Mouse (Mus musculus): Measurements from ENCODE around the gene Hist1h2bb.

Gene Hist1h2bb

DNA sequence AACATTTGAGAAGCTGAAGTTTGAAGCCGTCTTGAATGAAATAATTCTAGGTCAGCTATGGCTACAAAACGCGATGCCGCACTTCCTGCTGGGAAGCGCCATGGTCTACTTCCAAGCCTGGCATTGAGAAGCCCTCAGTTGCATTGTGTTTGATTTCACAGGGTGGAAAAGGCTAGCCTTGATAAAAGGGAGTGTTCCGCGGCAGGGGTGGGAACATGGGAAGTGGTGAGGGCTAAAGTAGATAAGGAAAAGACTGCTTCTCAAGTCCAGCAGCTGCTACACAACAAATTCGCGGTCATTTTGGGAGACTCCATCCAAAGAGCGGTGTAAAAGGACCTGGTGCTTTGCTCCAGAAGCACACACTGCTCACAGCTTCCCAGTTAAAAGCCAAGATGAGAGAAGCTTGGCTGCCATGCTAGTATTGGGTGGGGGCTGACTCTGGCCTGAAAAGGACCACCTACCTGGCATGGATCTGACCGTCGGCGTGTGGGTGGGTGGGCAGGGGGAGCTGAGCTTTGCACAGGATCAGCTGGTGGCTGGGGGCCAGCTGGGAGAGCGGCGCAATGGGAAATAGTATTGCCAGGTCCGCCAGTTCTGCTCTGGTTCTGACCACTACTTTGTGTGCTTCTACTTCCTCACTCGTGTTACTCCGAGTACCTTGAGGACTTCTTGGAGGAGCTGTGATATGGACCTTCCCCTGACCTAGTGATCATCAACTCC, 17.9 kb upstream of the Hist1h2bb start:
- DNase-seq (ENCODE audit: low read depth, low spot score), result no peak

DNA sequence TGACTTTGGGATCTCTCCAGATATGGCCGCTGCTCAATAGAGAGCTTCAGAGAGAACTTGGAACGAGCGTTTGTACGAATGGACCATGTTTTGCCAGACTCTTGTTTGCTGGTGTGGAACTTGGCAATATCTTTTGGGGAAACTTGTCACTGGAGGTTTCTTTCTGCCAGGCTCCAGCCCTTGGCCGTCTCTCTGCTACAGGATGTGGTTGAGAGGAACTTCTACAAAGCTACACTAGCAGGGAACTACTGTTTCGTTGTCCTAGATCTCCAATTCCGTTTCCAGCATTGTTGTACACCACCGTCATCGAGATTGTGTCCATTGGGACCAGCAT, 17.4 kb upstream of the Hist1h2bb start:
- no peak for DNase-seq (ENCODE audit: low read depth, low spot score)

DNA sequence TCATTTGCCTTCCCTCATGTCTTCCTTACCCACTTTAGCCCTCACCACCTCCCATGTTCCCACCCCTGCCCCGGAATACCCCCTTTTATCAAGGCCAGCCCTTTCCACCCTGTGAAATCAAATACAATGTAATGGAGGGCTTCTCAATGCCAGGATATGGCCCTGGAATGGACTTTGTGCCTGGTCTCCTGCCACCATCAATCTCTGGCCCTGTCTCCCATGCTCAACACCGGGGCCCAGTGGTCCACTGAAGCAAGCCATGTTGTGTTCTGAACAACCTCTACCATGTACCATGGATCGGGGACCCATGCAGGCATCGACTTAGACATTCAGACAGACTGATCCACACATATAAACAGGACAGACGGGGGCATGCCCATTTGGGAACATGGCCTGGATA, 16.8 kb upstream of the Hist1h2bb start:
- no peak for DNase-seq (ENCODE audit: low read depth, low spot score)

DNA sequence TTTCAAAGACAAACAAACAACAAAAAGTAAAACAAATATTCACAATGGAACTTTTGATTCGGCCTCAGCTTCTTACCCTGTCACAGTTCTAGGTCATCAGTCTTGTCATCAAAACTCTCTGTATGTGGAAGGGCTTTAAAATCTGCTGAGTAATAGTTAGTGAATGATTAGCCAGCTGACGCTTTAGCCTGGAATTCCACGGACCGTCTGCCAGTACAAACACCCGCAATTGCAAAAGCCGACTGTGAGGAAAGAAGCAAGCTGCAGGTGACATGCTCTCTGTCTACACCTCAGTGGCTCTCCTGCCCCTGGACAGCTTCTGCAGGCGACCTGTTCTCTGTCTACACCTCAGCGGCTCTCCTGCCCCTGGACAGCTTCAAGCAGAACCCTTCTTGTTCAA, 16.1 kb upstream of the Hist1h2bb start:
- no peak for DNase-seq (ENCODE audit: low read depth, low spot score)

DNA sequence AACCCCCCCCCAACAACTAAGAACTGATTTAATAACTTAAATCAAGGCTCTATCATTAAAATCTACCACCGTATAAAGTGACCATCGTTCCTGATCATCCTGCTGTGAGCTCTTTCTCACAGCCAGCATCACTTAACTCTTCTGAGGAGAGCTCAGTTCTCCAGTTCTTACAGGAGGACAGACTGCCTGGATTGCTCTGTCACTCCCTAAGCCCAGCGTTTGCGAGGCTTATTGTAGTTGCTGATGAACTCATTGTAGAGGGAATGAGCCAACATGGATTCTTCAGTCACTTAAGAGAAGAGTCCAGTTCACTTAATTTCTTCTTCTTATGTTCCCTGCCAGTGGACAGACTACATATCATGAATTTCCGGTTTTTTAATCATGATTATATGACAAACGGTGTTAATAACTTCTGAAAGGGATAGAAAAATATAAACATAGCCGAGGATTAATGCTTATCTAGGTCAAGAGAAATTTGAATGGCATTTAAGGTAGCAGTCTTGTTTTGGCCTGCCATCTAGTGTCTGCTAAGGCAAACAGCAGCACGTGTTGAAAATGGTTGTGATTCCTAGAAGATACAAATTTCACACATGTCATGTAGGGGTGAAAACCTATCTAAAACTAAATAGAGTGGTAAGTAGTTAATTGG, 14.3 kb upstream of the Hist1h2bb start:
- DNase-seq (ENCODE audit: low read depth, low spot score), result no peak

DNA sequence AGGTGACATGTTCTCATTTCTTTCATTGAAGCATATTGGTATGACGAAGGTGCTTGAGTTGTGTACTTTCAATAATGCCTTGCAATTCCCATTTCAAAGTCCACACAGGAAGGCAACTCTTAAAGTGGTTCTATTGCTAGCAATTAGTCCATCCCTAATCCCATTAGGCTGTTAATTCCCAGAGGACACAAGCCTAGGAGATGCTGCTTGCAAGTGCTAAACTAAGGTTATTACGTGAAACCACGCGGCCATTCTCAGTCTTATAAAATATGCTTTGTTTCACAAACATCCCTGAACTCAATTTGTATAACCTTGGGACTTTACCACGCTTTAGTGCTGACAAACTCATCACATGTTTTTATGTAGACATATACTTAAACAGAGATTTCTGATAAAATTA, 9.4 kb upstream of the Hist1h2bb start:
- DNase-seq (ENCODE audit: low read depth, low spot score), result no peak

DNA sequence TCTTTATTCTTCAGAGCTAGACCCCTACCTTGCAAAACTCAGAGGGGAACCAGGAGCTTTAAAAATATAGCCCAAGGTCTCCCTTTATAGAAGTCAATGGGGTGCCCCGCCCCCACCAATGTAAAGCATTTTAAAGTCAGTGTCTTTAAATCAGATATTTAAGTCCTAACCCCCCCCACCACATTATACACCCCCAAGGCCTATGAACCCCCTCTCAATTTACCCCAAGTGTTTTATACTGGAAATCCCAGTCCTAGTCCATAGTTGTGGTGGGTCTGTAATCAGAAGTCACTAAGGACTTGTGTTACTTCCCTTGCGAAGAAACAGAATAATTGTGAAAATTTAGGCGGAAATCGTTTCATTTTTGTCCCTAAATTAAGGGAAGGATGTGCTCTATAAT, 8.5 kb upstream of the Hist1h2bb start:
- no peak for DNase-seq (ENCODE audit: low read depth, low spot score)

DNA sequence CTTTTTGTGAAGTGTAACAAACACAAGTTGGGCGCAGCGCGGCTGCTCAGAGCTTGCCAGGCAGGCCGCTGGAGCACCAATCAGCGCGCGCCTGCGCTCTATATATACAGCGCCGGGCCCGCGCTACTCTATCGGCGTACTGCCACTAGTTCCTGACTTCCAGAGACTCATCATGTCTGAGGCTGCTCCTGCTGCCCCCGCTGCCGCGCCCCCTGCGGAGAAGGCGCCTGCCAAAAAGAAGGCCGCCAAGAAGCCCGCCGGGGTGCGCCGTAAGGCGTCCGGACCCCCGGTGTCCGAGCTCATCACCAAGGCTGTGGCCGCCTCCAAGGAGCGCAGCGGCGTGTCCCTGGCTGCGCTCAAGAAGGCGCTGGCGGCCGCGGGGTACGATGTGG, 7.9 kb upstream of the Hist1h2bb start, which contains the start of gene Hist1h1c:
Hist1h1c (plus strand) TSS at position 132 of the 392 bp plus-strand sequence.
- peak; percentile 95 for DNase-seq (ENCODE audit: low read depth, low spot score)

DNA sequence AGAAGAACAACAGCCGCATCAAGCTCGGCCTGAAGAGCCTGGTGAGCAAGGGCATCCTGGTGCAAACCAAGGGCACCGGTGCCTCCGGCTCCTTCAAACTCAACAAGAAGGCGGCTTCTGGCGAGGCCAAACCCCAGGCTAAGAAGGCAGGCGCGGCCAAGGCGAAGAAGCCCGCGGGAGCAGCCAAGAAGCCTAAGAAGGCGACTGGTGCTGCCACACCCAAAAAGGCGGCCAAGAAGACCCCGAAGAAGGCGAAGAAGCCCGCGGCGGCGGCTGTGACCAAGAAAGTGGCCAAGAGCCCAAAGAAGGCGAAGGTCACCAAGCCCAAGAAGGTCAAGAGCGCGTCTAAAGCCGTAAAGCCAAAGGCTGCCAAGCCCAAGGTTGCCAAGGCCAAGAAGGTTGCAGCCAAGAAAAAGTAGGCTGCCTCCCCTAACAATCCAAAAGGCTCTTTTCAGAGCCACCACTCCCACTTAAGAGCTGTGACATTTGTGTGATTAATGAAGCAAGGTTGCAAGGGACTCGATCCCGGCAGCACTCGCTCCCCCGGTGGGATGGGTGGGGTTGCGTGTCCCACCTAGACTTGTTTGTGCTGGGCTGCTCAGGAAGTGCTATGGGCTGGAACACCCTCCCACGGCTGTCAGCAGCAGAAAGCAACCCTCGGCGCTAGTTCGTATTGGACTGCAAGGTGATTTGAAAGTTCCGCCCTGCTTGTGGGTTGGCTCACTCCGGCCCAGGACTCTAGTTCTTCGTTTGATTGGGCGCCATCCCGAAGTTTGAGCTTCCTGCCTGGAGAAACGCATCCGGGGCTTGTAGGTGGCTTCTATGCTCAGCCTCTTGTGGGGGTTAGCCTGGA, 7.2 kb upstream of the Hist1h2bb start:
- DNase-seq (ENCODE audit: low read depth, low spot score), result peak; percentile 96

DNA sequence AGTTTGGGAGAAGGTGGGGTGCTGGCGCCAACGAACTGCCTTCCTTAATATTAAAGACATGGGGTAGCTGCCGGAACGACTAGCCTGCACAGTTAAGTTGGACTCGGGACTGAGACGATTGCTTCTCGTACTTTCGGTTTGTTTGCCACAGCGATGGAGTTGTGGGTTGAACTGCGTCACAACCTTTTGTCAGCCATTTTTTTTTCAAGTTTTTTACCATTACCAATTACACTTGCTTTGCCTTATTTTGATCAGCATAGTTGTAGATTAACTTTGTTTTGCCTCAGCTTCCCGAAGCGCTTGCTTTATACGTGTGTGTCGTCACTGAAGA, 6.6 kb upstream of the Hist1h2bb start:
- DNase-seq (ENCODE audit: low read depth, low spot score), result no peak

DNA sequence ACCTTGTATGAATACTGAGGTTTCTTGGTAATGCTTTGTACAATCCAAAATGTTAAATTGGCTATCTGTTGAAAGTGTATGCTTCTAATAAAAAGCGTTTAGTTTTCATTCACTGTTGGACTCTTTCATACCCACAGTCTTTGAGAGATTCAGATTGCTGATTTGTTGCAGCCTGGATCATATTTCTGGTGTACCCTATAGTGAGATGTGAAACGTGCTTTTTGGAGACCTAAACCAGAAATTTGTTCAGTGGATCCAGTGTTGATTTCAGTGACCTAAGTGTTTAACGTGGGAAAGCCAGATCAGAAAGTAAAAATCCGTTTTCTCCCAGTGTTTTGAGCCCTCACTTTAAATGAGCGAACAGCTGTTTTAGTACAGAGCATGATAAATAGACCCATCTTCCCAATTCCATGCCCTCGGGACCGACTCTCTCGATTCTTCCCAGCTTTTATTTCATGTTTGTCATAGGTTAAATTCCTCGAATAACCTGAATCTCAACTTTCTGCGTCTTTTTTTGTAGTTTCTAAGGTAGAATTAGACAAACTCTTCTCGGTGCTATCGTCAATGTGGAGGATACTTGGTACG, 6.2 kb upstream of the Hist1h2bb start:
- peak; percentile 40 for DNase-seq (ENCODE audit: low read depth, low spot score)

DNA sequence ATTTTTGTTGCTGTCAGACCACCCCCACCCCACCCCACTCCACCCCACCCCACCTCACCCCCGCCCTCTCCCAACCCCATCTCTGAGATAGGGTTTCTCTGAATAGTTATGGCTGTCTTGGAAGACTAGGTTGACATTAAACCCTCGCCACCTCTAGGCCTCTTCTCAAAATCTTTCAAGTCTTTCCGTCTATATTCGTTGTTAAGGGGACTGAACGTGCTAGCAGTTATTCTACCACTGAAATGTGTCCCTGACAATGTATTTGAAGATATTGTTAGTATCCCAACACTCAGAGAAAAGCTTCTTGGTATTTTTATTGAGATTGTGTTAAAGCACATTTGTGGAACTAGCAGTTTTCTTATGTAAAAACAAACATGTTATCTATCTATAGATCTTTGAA, 5.6 kb upstream of the Hist1h2bb start:
- DNase-seq (ENCODE audit: low read depth, low spot score), result no peak

DNA sequence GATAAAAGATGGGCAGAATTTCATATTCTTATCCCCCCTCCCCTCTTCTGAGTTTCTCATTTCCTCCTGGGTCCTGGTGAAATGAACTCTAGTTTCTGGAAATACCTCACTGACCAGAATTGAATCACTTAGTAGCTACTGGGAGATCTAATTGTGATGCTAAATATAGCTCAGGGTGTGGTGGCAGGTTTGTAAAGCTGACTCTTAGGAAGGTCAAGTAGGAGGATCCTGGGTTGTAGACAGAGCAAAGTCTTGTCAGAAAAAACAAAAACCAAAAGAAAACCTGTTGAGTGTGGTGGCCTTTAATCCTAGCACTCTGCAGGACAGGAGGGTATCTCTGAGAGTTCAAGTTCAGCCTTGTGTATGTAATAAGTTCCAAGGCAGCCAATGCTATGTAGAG, 4.5 kb upstream of the Hist1h2bb start:
- no peak for DNase-seq (ENCODE audit: low read depth, low spot score)

DNA sequence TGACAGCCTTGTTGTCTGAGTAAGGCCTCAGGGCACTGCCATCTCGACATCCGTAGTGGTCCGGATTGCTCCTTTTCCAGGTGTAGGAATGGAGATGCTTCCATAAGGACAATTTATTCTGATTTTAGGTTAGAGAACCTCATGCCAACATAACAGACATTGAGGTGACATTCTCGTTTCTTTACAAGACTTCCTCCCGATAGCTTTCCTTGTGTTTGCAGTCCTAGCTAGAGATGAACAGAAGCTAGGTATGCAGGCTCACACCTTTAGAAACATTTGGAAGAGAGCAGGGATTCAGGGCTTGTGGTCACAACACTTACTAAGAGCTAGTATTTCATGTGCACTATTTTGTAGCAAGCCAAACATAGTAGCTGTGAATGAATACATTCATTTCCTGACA, 3.3 kb upstream of the Hist1h2bb start:
- DNase-seq (ENCODE audit: low read depth, low spot score), result no peak

DNA sequence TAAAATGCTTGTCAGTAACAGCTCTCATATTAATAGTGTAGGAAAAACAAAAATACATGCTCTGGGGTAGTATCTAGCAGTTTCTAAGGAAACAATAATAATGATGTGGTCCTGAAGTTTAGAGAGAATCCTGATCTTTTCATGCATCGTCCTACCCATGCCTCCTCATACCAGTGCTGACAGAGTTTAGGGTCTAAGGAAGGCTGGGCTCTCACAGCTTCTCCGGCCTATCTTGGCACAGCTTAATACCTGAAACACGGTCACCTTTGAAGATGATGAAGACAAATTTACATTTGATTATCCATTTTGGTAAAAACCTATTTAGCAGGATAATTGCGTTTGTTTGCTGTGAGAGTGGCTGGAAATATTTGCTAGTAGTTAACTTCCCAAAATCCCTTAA, 2.6 kb upstream of the Hist1h2bb start:
- DNase-seq (ENCODE audit: low read depth, low spot score), result no peak

DNA sequence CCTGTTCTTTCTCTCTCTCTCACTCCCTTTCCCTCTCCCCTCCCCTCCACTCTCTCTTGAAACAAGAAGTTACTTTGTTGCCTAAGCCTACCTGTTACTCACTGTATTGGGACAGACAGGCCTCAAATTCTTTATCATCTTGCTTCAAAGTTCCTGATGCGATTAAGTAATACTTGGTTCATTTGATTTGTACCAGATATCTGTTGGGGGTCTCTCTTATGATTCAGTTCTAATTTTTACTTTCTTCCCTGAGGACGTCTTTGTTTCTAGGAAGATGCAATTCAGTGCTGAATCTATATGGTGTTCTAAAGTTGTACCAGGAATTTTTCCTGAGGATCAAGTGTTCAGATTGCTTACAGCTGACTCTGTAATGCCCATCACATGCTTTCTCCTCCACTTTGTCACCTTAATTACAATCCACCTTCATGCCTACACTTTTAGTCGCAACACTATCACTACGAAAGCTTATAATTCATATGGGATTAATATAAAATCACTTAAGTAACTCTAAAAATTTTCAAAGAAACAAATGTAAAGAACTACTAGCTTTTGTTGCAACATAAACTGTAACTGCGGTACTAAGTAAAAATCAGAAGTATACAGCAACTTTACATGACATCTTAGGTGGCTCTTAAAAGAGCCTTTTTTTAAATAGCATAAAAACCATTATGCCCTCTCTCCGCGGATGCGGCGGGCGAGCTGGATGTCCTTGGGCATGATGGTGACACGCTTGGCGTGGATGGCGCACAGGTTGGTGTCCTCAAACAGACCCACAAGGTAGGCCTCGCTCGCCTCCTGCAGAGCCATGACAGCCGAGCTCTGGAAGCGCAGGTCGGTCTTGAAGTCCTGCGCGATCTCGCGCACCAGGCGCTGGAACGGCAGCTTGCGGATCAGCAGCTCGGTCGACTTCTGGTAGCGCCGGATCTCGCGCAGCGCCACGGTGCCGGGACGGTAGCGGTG, 1.8 kb upstream of the Hist1h2bb start:
- peak; percentile 49 for DNase-seq (ENCODE audit: low read depth, low spot score)

DNA sequence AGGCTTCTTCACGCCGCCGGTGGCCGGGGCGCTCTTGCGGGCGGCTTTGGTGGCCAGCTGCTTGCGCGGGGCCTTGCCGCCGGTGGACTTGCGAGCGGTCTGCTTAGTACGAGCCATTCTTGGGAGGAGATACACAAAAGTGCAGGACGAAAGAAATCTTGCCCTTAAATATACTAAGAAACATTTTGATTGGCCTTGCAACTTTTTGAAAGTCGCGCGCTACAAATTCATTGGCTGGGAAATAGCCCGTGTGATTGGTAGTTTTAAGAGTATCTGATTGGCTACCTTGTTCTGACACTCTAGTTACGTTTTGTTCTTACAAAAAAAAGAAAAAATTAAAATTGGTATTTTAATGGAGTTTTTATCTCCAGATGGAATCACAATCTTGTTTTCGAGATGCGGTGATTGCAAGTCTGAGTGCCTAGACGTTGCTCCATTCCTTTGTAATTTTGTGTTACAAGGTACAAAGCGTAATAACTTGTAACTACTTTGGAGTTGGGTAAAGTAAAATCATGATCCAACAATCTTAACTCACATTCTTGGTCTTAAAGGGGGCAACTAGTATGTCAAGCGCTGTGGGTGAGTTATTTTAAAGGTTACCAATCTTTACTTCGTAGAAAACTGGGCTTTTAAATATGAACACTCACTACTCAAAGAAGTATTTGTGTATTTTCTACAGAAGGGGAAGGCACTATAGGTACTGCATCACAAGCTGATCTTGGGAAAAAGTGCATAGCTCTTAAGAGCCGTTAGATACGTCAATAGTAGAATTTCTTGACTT, 963 bp upstream of the Hist1h2bb start, which contains the start of gene Hist1h3c:
Hist1h3c (minus strand) TSS at position 222 of the 781 bp plus-strand sequence.
- peak; percentile 94 for DNase-seq (ENCODE audit: low read depth, low spot score)

DNA sequence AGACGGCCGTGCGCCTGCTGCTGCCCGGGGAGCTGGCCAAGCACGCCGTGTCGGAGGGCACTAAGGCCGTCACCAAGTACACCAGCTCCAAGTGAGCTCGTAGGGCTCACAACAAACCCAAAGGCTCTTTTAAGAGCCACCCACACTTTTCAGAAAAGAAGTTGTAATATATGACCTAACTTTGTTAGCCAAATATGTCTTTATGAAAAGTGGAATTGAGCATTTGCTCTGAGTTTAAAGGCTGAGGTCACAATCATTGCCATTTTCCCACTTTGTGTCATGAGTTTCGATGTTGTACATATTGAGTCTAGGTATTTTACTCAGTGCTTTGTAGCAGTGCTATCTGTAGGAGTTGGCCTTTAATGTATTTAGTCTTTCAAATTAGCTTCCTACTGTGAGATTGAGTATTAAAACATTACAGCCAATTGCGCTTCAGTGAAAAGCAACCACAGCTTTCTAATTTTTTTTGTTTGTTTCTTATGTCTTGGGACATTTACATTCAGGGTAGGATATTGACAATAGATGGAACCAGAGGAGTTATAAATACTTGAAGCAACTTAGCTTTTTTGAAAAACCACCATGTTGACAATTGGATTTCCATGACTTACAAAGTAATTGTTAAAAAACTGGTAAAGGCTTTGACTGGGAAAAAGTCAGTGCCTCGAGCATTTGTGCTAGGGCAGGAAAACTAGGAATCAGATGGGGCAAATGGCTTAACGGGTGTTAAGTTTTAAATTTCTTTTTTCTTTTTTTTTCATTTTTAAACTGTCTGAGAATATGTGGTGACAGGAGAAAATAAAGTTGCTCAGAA, 752 bp downstream of the Hist1h2bb start:
- DNase-seq (ENCODE audit: low read depth, low spot score), result peak; percentile 54

DNA sequence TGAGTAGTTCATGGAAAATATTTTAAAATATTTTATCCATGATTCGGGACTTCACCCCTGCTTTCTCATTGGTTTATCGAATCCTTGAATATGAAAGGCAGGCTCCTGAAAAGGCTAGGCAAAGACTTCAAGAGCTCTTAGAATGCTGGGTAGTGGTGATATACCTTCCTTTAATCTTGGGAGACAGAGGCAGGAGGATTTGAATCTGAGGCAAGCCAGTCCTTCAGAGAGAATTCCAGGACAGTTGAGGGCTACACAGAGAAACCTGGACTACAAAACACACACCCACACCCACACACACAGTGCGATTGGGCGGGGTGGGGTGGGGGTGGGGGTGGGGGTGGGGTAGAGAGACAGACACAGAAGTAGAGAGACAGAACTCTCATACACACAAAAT, 1.4 kb downstream of the Hist1h2bb start:
- DNase-seq (ENCODE audit: low read depth, low spot score), result no peak

Data from forelimb bud, embryonic 11.5 days (tissue).